Mouse (Mus musculus) liver, embryonic 14.5 days (tissue): ENCODE data around the gene Fcna.

Experiments used
- CTCF ChIP-seq: IDR thresholded peaks from 2 replicates; pipeline ENCODE4 v1.5.1; 2016; ENCODE audit warnings: antibody characterized with exemption, low read depth, control low read depth
- EP300 ChIP-seq: IDR thresholded peaks from 2 replicates; pipeline ENCODE4 v1.6.1; 2016; ENCODE audit warnings: antibody characterized with exemption, low read depth

DNA sequence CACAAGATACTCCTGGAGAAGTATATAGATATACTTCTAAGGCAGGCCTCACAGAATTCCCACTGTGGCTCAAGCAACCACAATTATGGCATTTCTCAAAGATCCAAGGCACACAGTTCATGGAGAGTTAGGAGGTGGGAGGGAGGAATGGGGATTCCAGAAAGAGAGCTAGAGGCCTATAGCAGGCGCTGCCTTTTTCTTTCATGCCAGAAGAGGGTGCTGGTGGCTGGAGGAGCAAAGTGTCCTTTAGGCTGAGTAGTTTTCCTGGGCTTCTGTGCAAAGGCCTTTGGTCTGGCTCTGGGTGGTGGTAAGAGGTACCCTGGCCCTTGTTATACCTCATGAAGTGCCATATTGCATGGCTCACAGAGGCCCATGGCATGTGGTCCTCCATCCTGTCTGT lies 6.2 kb upstream of the Fcna start:
- TF ChIP-seq EP300: no peak
- TF ChIP-seq CTCF: peak; percentile 21; the same call in 1 of the 2 replicates
